Mouse (Mus musculus): ENCODE data around the gene Usp30.

DNA sequence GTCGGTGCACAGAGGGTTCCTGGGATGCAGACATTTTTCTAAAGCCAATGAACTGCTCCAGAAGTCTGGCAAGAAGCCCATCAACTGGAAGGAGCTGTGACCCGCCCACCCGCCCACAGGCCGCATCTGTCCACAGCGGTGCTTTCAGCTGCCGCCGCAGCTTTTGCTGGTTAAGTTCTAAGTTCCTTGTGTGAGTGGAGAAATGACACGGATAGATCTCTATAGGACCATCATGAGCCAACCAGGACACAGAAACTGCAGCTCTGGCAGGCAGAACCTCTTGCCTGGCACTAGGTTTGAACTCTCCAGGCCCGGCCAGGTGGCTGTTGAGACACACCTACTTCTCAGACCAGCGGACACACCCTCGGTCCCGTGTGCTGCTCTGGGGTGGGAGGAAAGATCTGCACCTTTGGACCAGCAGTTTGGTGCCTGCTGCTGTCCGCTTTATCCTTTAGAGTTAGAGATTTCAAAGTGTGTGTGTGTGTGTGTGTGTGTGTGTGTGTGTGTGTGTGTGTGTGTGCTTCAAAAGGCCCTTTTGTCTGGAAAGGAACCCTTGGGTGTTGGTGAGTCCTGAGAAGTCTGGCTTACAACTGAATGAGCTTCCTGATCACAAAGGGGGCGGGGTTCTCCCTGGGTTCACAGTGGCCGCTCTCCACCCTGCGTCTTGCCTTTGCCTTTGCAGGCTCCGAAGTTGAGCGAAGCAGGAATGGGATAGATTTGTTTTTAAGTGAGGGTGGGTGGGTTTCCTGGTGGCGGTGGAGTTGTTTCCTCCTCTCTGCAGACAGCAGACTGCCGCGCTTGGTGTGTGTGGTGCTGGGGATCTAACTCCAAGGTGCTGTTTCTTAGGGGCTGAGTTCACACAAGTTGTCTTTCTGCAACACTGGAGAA, 73.3 kb downstream of the Usp30 start:
- TF ChIP-seq CTCF (IDR thresholded peaks at IDR 0.05; ENCODE audit: control insufficient read depth, insufficient read depth, insufficient read length) (no peak), MYOG (IDR thresholded peaks at IDR 0.05; ENCODE audit: control insufficient read depth, extremely low read depth, insufficient read length) (no peak), FOSL1 (IDR thresholded peaks at IDR 0.05; ENCODE audit: insufficient read depth, low read length, poor library complexity, severe bottlenecking) (no peak), MYOD1 (IDR thresholded peaks at IDR 0.05; ENCODE audit: control insufficient read depth, insufficient read length, low read depth) (no peak), MAX (IDR thresholded peaks at IDR 0.05) (no peak)

Measured in C2C12 (cell line).